In the genomic region with DNA sequence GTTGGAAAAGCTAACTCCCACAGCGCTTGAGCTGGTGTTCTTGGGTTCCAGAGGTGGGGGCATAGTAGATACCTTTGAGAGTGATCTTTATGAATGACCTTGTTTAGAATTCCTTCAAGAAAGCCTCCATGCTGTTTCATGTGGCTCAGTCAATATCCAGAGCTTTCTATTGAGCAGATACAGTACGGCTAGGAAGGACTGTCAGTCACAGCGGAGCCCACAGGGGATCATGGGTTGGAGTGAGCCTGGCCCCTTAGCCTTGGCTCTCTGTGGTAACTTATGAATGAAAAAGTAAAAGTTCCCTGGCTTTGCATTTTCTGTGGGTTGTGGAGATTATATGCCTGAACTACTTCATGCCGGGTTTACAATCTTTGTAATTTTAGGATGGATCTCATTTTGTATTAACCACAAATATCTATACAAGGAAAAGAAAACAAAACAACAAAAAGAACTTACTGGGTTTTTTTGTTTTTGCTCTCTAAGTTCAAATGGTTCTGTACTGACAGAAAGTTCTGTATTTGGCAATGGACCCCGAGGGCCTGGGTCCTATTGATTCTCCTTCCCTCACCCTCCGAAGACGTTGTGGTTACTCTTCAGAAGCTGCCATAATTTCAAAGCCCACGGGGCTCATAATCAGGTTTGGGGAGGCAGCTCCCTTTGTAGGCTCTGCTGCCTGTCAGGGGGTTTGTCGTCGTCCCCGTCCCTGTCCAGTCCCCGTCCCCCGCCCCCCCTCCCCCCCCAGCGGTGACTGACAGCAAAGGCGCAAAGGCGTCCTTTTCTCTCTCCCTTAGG, we compare ENCODE assay signal across 11 mouse cellular contexts.
DNase-seq lines count a peak whose midpoint lies in the region; ATAC-seq and TF ChIP-seq lines count a peak whose summit lies in the region.
"Had no signal": no experiment of that assay in that cellular context is flagged by ENCODE, and none has a peak within 500 bp of the region (broad histone marks: within the 10 kb centered on the region; RNA-seq: fewer than 3 reads in every experiment).

No protein-coding gene starts in this region.

- H3K36me3 ChIP-seq in heart, embryonic 10.5 days, result no peaks in the 10 kb centered on the region
- no peaks in the 10 kb centered on the region for H3K36me3 ChIP-seq in embryonic facial prominence, embryonic 11.5 days (replicated peaks; ENCODE audit: control insufficient read depth, insufficient read depth, low read depth, low read length)
- H3K36me3 ChIP-seq in hindbrain, embryonic 10.5 days, result no peaks in the 10 kb centered on the region
- H3K36me3 ChIP-seq in midbrain, embryonic 11.5 days (ENCODE audit: control insufficient read depth, insufficient read depth, low read length), result no peaks in the 10 kb centered on the region

- TF ChIP-seq CTCF in left cerebral cortex, adult 2 months (IDR thresholded peaks at IDR 0.05), result no peak

- no peak for ATAC-seq in embryonic facial prominence, embryonic 11.5 days (replicated peaks; ENCODE audit: insufficient number of reproducible peaks, low FRiP score, low TSS enrichment, low read depth)
- ATAC-seq in midbrain, embryonic 11.5 days (ENCODE audit: low FRiP score), result peak; percentile 62
- ATAC-seq: intestine, postnatal 0 days had no signal

- H3K27me3 ChIP-seq in heart, embryonic 10.5 days (ENCODE audit: insufficient read depth, poor library complexity, severe bottlenecking), result peaks cover 25% of the 10 kb centered on the region
- no peaks in the 10 kb centered on the region for H3K27me3 ChIP-seq in embryonic facial prominence, embryonic 11.5 days (ENCODE audit: control insufficient read depth, insufficient read depth, low read length)
- peaks cover 17% of the 10 kb centered on the region for H3K27me3 ChIP-seq in hindbrain, embryonic 10.5 days (ENCODE audit: insufficient read depth, poor library complexity, severe bottlenecking)
- H3K27me3 ChIP-seq in midbrain, embryonic 11.5 days (ENCODE audit: control insufficient read depth, insufficient read depth, low read length), result no peaks in the 10 kb centered on the region; the same call in 1 of the 2 replicates

- H3K4me2 ChIP-seq in embryonic facial prominence, embryonic 11.5 days (ENCODE audit: low read depth, low read length), result peak overlapping the region; percentile 5; the same call in 1 of the 2 replicates
- peak overlapping the region; percentile 37 for H3K4me2 ChIP-seq in midbrain, embryonic 11.5 days

- no peaks in the 10 kb centered on the region for H3K9me3 ChIP-seq in heart, embryonic 10.5 days
- no peaks in the 10 kb centered on the region for H3K9me3 ChIP-seq in embryonic facial prominence, embryonic 11.5 days (replicated peaks; ENCODE audit: control insufficient read depth, low read length)
- H3K9me3 ChIP-seq in hindbrain, embryonic 10.5 days, result no peaks in the 10 kb centered on the region
- no peaks in the 10 kb centered on the region for H3K9me3 ChIP-seq in midbrain, embryonic 11.5 days (ENCODE audit: control insufficient read depth, low read length)

- H3K9ac ChIP-seq in embryonic facial prominence, embryonic 11.5 days (replicated peaks; ENCODE audit: low read length), result no peak overlapping the region
- H3K9ac ChIP-seq in midbrain, embryonic 11.5 days (ENCODE audit: low read length), result peak overlapping the region; percentile 25; the same call in 1 of the 2 replicates
- H3K9ac ChIP-seq: liver, embryonic 14.5 days had no signal

- H3K4me1 ChIP-seq in heart, embryonic 10.5 days, result peaks cover 9% of the 10 kb centered on the region; the same call in 1 of the 2 replicates
- H3K4me1 ChIP-seq in embryonic facial prominence, embryonic 11.5 days (ENCODE audit: control insufficient read depth, insufficient read depth, low read length), result no peaks in the 10 kb centered on the region
- H3K4me1 ChIP-seq in hindbrain, embryonic 10.5 days (replicated peaks), result peaks cover 22% of the 10 kb centered on the region
- H3K4me1 ChIP-seq in midbrain, embryonic 11.5 days (ENCODE audit: control insufficient read depth, insufficient read depth, low read length), result peaks cover 8% of the 10 kb centered on the region; the same call in 1 of the 2 replicates

- peak overlapping the region; percentile 41 for H3K4me3 ChIP-seq in heart, embryonic 10.5 days
- H3K4me3 ChIP-seq in embryonic facial prominence, embryonic 11.5 days (ENCODE audit: low read depth, low read length), result no peak overlapping the region
- peak overlapping the region; percentile 38 for H3K4me3 ChIP-seq in hindbrain, embryonic 10.5 days
- no peak overlapping the region for H3K4me3 ChIP-seq in midbrain, embryonic 11.5 days (ENCODE audit: low read depth, low read length)
- H3K4me3 ChIP-seq in left cerebral cortex, adult 2 months, result no peak overlapping the region

- DNase-seq in heart, embryonic 10.5 days (ENCODE audit: low spot score), result no peak
- no peak for DNase-seq in heart, adult 18-20 months
- no peak for DNase-seq in embryonic facial prominence, embryonic 11.5 days (ENCODE audit: low spot score)
- no peak for DNase-seq in hindbrain, embryonic 10.5 days (ENCODE audit: low spot score)
- peak; percentile 79 for DNase-seq in midbrain, embryonic 11.5 days (ENCODE audit: low spot score, missing footprints)
- no peak for DNase-seq in right cerebral cortex, postnatal 14 days
- no peak for DNase-seq in left cerebral cortex, postnatal 4 days
- DNase-seq in left cerebral cortex, adult 2 months (ENCODE audit: extremely low spot score in 1 of 2, low spot score in 2 of 2), result no peak
- DNase-seq: layer of hippocampus, postnatal 36 days had no signal

- 23% methylated on average over 16 of the region's 16 CpGs for WGBS in heart, embryonic 10.5 days
- WGBS in embryonic facial prominence, embryonic 11.5 days, result 27% methylated on average over 16 of the region's 16 CpGs
- 21% methylated on average over 16 of the region's 16 CpGs for WGBS in hindbrain, embryonic 10.5 days
- 23% methylated on average over 16 of the region's 16 CpGs for WGBS in midbrain, embryonic 11.5 days

- intact Hi-C loops in left cerebral cortex, postnatal 4 days (cut with DNase I), result no loop called here
- intact Hi-C loops in left cerebral cortex, adult 2 months (cut with DNase I), result no loop called here

- H3K27ac ChIP-seq in heart, embryonic 10.5 days, result peak overlapping the region; percentile 42; the same call in 1 of the 2 replicates
- no peak overlapping the region for H3K27ac ChIP-seq in embryonic facial prominence, embryonic 11.5 days (replicated peaks; ENCODE audit: low read depth, low read length)
- peak overlapping the region; percentile 76 for H3K27ac ChIP-seq in hindbrain, embryonic 10.5 days
- no peak overlapping the region for H3K27ac ChIP-seq in midbrain, embryonic 11.5 days (ENCODE audit: low read depth, low read length)
- no peak overlapping the region for H3K27ac ChIP-seq in left cerebral cortex, adult 2 months
- H3K27ac ChIP-seq: liver, embryonic 14.5 days had no signal

Comparison
In these comparisons a context has a peak if more than half of its experiments do, and no peak if none do; other contexts are left out.
1. H3K27ac ChIP-seq: peak in heart, embryonic 10.5 days (single experiment) and hindbrain, embryonic 10.5 days (single experiment); none in embryonic facial prominence, embryonic 11.5 days (single experiment), midbrain, embryonic 11.5 days (single experiment) and left cerebral cortex, adult 2 months (single experiment).
2. H3K4me3 ChIP-seq: peak in heart, embryonic 10.5 days (single experiment) and hindbrain, embryonic 10.5 days (single experiment); none in embryonic facial prominence, embryonic 11.5 days (single experiment), midbrain, embryonic 11.5 days (single experiment) and left cerebral cortex, adult 2 months (single experiment).